Mouse (Mus musculus) CD8-positive naive resting alpha-beta T cell, adult 2 months (primary cell): ENCODE results near the gene Cbarp.

Experiments
- DNase-seq, 2 experiments: peaks; one replicate each; pipeline ENCODE4 v3.0.0; 2022; ENCODE audit warnings: low read depth in 2 of 2, low spot score in 2 of 2

Gene Cbarp

DNA sequence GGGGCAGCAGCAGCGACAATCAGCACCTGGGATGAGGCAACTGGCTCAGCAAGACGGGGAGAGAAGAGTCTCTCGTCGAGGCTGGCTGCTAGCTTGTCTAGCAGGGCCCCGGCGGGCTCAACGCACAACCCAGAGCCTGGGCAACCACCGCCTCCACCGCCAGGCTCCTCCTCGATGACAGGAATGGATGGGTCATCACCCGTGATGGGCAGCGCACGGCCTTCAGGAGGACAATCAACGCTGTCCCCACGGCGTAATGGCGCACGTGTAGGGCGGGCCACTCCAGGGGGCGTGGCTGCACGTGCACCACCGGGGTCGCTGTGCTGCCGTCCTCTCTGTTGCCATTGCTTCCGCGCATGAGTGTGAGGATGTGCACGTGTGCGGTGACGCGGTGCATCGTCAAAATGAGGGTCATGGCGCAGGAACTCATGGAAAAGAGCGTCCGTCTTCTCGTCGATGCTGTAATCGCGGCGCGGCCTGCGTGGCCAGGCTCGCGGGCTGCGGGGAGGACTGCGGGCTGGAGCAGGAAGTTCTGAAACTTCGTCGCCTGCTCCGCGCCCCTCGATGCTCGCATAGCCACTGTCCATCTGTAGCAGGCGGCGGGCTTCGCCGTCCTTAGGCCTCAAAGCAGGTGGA lies 9.2 kb downstream of the Cbarp start:
- DNase-seq, result no peak

DNA sequence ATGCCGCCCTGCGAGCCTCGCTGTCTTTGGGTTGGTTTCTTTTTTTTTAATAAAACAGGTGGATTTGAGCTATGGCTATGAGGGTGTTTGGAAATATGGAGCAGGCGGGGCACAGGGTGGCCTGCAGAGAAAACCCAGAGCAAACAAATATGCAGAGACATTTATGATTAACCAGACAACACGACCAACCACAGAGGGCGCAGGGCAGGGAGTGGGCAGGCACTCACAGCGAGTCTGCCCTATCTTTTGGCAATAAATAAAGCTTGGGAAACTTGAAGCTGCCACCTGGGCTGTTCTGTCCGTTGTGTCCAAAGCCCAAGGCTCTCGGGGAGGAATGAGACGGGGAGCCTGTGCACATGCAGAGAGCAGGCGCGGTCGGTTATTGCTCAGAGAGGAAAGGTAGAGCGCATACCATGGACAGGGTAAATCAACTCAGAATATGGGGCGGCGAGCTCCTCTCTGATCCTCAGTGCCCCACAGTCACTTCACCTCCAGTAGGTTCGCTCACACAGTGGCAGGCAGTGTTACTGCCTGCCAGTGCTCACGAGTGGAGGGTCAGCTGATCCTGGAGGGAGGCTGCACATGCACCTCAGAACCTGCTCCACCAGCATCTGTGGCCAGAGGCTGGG lies 10.1 kb downstream of the Cbarp start:
- no peak for DNase-seq

DNA sequence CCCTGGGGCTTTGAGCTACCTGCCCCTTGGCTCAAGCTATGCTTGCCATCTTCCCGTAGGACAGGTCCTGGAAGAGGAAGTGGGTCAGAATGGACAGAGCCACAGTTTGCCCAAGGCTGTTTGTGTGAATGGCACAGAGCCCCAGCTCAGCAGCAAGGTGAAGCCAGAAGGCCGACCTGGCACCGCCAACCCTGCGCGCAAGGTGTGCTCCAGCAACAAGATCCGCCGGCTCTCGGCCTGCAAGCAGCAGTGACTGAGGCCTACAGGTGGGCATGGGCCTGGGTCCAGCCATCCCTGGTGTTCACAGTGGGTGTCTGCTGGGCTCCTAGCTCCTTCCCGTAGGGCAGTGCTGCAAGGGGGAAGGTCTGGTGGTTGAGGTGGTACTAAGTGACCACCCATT lies 10.8 kb downstream of the Cbarp start:
- DNase-seq, result no peak

DNA sequence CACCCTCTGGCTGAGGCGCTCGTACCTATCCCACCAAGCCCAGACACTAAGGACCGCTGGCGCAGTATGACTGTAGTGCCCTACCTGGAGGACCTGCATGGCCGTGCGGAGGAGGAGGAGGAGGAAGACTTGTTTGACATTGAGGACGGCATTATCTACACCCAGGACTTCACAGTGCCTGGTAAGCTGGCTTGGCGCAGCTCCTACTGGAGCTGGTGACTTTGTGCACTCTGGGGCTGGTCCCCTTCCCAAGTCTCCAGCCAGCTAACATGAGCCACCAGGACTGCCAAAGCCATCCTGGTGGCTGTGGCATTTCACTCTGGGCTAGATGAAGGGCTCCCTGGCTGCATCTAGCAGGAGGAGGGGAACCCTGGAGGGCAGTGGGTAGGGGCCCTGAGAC lies 12.7 kb downstream of the Cbarp start:
- DNase-seq, result no peak

DNA sequence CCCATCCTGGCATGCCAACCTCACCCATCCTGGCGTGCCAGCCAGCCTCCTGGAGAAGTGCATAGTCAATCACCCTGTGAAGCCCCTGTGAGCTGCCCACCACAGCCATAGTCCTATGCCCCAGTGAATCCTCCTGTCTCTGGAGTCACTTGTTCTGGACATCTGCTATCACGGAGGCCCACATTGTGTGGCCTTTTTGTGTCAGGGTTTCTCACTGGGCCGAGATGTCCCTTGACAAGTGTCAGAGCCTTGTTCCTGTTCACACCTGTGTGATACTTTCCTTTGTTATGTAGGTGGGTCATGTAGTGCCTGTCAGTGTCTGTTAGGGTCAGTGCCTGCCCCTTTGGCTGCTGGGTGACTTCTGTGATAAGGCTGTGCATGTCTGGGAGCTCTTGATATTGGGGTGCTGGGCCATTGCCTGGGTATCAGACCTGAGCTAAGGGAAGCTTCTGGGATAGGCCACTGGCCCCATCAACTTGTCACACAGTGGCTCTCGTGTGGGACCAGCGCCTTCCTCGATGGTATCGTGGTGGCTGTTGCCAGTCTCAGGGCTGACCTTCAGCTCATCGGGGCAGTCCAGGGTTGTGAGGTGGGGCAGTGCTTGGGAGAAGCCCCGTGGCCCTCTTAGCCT lies 16.6 kb downstream of the Cbarp start:
- no peak for DNase-seq

DNA sequence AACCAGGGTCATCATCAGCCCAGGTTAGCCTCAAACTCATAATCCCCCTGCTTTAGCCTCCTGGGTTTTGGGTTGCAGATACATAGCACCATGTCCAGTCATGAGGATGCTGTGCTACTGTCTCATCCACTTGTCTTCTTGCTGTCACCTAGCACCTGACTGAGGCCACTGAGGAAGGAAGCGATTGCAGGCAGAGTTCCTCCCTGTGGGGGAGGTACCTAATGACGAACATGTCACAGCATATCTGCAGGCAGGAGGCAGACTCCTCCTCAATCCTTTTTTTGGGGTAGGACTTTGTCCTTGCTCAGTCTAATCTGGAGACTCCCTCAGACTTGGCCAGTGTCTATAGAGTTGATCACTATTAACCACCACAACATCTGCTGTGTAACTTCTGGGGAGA lies 19.0 kb downstream of the Cbarp start:
- DNase-seq, result no peak

DNA sequence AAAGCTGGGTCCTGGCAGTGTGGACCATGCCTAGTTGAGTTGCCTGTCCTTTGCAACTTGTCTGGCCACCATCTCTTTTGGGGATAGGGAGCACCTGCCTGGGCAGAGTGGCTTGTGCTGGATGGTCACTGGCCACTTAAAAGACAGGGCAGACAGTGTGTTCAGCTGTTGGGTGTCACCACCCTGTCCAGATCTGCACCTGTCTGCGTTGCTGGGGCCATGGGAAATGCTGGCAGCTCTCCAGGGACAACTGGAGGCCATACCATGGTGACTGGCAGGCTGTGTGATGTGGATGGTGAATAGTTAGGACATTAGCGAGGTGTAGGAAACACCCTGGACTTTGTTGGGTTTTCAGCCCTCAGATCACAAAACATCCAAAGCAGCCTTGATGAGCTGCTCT lies 20.5 kb downstream of the Cbarp start:
- DNase-seq, result no peak

DNA sequence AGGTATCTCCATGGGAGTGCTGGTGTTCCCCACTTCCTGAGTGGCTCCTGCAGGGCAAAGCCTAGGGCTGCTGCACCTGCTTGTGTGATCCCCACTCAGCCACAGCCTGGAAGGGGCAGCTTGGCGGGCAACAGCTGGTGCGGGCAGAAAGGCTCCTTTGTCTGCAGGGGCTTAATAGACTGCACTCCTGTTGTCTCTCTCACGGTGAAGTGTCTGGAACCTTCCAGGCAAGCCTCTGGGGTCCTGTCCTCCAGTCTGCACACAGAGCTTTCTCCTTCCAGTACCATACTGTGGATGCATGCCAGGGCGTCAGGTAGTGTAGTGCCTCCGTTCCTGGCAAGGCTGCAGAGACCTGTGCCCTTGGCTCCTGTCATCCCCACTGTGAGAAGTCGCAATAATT lies 22.1 kb downstream of the Cbarp start:
- no peak for DNase-seq

DNA sequence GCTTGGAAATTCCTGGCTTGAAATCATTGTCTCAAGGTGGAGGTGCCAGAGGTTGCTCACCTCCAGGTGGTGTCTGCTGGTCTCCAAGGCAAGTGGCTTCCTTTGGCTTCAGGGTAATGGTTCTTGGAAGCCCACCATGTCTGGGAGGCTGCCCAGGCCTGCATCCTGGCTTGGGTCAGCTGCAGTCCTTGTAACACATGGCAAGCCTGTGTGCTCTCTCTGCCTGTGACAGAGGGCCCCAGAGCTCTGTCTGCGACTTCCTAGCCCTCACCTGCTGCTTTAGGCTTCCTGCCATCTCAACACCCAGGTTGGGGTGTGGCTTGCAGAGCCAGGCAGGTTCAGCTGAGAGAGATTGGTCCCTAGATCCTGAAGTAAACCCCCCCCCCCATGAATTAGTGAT lies 22.9 kb downstream of the Cbarp start:
- no peak for DNase-seq

DNA sequence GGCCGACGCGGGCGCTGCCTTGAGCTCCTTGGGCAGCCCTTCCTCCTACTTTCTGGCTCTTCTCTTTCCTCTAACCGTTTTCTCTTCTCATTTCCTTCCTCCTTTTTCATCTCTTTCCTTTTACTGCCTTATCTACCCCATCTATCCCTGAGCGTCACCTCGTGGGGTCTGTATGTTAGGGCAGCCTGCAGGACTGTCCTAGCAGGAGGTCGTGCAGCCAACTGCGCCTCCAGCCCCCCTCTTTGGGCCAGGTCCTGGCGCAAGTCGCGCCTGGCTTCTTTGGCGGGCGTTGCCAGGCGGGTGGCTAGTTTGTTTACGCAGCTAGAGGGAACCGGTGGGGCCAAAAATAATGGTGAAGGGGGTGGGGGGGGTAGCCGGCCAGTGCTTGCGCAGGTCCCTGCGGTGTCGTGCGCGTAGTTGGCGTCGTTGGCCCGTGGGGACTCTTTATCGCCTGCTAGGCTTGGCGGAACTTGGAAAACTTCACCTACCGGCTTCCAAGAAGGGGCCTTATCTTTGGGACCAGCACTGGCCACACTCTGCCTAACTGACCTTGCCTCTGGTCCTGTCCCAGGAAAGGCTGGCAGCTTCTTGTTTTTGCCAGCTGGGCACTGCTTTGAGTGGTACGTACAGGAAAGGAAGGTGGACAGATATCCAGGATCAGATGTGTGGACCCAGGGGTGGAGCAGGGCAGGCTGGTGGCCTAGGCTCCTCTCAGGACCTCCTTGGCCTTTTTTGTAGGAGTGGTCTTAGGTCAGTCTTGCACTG lies 23.5 kb downstream of the Cbarp start:
- DNase-seq, result no peak

DNA sequence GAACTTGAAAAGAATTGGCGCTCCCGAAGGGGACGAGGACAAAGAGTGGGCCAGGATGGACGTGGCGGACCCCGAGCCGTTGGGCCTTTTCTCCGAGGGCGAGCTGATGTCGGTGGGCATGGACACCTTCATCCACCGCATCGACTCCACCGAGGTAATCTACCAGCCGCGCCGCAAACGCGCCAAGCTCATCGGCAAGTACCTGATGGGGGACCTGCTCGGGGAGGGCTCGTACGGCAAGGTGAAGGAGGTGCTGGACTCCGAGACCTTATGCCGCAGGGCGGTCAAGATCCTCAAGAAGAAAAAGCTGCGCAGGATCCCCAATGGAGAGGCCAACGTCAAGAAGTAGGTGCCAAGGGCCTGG lies 24.1 kb downstream of the Cbarp start:
- DNase-seq, result peak in 1 of 2 experiments; percentile 16

DNA sequence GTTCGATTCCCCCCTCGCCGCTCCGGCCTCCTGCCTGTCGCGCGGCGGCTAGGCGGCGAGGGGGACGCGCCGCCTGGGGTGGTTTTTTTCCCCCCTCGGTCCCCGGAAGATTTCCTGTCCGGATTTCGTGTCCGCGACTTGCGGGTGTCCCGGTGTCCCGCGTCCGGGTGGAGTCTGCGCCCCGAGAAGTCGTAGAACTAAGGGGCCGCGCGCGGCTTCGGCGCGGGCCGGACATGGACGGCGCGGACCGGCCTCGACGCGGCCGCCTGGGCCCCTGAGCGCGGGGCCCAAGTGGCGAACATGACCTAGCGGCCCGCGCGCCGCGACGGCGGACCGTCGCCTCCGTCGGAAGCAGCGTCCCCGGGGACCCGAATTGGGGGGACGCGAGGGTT lies 24.7 kb downstream of the Cbarp start:
- DNase-seq, result no peak

DNA sequence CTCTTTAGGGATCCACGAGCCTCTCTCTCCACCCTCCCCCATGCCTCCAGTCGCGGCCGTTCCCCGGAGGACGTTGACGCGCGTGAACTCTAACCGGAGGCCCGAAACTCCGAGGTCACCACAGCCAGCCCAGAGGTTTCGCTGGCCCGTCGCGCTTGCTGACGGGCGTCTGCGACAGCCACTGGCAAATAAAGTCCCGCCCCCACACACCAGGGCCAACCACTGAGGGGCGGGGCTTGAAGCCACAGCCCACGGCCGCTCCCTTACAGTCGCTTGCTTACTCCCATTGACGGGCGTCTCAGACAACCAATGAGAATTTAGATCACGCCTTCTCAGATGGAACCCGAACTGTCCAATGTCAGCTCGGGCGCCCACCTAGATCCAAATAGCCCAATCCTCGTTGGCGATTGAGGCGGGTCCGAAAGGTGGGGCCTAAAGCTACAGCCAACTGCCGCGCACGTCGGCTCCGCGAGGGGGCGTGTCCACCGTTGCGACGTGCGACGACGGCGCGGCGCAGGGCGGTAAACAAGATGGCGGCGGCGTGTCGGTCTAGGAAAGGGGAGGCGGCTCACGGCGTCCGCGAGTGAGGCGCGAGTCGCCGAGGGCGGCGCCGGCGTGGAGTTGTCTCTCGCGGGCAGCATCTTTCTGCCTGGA lies 25.2 kb downstream of the Cbarp start, which contains the start of gene Stk11:
Gene Stk11 (plus strand): TSS at position 514 of the 654 bp plus-strand sequence.
- peak; percentile 96 to 97 for DNase-seq

DNA sequence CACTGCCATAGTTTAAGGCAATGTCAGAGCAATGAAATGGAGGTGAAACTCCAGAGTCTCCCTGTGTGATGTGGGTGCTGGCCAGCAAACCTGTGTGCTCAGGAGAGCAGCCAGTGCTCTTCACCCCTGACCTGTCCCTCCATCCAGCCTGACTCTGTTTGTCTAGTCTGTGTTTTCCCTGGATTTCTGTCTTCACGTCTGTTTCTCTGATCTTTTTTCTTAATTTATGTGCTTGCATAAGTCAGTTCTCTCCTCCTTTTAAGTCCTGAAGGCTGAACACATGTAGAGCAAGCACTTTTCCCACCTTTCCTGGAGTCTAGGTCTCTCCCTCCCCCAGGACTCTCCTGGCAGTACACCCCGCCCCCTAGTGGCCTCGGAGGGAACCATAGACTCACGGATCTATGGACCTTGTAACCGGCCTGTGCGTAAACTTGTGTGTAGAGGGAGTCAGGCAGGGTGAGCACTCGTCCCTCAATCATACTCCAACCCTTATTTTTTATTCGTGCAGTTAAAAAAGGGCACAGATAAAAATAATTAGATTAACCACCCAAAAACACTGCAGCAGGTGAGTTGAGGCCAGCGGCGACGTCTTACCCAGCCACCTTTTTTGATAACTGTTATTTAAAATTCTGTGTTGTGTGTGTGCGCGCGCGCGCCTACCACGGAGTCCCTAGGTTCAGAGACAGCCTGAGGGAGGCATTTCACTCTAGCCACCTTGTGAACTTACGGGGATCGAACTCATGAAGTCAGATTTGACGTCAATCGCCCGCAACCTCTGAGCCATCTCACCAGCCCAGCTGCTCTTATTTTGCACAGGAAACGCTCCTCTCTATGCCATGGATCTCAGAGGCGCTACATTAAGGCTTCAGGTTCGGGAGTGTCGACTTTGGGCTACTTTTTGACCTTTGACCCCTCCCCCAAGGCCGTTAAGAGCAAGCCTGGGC lies 26.0 kb downstream of the Cbarp start:
- peak; percentile 81 to 84 for DNase-seq

DNA sequence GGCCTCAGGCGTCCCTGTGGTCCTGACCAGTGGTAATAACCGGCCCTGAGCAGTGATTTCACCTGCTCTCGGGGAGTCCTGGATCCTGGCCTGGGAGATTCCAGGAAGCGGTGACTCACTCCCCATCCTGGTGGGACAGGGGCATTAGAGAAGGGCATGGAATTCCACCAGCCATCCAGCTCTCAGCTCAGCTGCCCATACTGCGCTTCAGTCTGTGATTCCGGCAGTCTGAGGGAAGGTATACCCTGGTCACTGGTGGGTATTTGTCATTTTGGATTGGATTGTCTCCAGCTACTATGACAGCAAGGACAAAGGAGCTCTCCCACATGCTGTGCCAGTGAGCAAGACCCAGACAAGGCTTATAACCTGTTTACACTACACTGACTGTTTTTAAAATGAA lies 33.0 kb downstream of the Cbarp start:
- DNase-seq, result no peak

DNA sequence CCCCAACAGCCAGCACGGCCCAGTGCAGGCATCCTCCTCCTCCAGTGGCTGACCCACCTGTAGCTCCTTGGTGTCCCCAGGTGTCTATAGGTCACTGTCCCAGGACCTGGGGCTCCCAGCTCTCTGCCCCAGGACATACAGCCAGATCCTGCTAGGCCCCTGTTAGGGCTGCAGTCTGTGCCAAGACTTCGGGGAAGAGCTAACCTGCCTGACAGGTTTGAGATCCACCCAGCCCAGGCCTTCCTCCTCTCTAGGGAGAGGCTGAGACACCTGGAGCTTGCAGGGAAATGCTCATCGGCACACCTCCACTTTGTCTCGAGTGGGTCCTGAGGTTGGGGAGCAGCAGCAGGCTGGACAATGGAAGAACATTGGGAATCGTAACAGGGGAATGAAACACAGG lies 34.7 kb downstream of the Cbarp start:
- DNase-seq, result no peak

DNA sequence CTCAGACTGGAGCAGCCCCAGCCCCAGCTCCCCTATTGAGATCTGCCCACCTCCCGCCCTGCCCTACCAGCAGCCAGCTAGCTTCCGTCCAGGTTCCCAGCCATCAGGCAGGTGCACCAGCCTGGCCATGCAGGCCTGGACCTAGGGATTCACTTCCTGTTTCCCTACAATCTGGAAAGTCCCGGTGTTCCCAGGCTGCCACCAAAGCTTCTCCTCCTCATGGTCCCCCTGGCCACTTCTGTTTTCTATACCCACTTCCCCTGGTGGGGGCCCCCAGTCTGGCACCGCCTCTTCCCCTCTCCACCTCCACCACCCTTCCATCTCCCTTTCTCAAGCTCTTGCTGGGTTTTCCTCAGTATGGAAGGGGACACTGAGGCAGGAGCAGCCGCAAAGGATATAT lies 35.2 kb downstream of the Cbarp start, which contains the start of gene Sbno2:
Gene Sbno2 (minus strand): TSS at position 112 of the 400 bp plus-strand sequence.
- no peak for DNase-seq

DNA sequence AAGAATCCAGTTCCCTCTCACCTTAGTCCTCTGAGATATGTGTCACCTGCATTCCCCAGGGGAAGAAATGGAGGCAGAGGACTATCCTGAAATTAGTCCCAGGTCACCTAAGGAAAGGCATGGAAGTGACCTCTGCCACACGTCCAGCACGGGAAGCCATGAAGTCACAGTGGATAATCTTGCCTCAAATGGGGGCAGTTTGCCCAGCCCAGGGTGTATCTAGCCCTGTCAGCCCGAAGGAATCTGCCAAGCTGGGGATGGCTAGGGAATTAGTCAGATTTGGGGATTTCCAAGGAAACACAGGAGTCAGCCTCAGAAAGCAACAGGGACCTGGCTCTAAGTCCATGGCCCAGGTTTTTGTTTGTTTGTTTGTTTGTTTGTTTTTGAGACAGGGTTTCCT lies 36.5 kb downstream of the Cbarp start:
- DNase-seq, result no peak

DNA sequence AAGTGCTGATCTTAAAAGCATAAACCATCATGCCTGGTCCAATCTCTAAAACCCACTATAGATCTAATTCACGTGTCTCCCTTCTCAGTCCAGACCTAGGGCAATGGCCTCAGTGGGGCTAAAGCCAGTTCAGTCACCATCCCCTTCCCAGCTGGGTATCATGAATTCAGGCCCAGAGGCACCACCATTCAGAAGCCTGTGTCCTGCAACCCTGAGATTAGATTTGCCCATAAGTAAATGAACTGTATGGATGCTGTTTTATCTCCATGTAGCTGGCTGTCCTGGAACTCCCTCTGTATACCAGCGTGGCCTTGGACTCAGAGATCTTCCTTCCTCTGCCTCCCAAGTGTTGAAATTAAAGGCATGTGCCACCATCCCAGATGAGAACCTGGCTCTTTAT lies 37.6 kb downstream of the Cbarp start:
- no peak for DNase-seq

DNA sequence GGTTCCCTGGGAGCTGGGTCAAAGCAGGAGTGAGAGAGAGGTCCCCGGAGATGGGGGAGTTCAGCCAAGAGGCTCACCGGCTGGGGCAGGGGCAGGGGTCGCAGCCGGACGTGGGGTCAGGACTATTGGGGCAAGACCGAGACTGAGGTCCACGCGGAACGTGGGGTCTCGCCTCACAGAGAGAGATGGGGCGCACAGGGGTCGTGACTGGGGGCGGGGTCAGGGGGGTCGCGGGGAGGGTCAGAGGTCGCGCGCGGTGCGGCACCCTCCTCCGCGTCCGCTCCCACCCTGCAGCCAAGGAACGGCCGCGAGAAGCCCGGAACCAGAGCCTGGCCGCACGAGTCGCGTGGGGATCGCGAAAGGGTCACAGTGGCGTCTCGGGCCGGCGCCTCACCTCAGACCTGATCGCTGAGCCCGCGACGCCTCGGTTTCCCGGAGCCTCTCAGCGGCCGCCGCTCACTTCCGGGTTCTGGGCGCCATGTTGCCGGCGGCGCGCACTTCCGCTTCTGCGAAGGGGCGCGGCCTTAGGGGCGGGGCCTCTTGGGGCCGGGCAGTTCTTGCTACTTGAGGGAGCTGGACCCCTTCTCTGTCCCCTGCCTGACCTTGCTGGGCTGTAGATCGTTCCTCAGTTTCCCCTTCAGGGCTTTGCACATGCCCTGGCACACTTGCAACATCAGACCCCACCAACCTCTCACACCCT lies 38.3 kb downstream of the Cbarp start:
- peak; percentile 75 to 82 for DNase-seq
